Mouse (Mus musculus) left cerebral cortex, postnatal 4 days (tissue): ENCODE measurements at regions not wholly inside any gene's neighbourhood (a gene's known extent, or its start where the extent isn't known, plus 50 kb on each side); places are given as distances from the start of the nearest gene placed in this dataset.

Experiments
- DNase-seq: peaks from one replicate; pipeline ENCODE4 v3.0.0-alpha.2; 2022
- intact Hi-C: fragments of 180-260 bp; cut with DNase I; formaldehyde crosslinking; loops from one replicate; pipeline ENCODE4 v1.15.1; 2025

DNA sequence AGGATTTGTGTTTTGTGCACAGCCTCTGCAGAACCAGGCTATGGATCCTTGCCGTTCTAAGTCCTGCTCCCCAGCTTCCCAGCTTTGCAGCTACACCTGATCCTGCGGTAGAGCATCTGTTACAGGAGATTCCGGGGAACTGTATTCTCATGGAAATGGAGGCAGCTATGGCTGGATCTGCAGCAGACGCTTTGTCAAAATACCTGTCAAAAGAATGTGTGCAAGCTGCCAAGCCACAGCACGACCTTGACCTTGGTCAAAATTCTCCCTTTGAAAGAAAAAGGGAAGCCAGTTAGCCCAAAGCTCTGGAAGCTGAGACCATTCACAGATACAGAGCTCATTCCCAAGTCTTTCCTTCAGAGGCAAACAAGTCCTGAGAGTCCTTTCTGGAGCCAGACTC lies 255.3 kb downstream of the Med13l start:
- intact Hi-C loops: no loop called here
- DNase-seq: no peak

DNA sequence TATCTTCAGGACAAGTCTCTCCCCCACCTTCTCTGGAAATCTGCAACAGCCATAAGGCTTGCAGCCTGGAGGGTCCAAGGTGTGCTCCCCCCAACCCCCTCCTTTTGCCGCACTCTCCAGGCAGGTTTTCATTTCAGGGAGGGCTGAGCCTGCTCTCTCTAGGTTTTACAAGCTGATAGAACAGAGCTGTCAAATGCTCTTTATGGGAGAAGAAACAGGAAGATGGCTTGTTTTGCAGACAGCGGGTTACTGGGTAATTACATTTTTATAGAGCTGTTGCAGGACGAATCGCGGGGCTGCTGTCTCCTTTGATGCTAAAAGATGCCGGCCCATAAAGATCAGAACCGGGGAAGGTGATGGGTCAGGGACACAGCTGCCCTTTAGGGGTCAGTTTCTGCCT lies 257.8 kb downstream of the Med13l start:
- intact Hi-C loops: no loop called here
- DNase-seq: no peak

DNA sequence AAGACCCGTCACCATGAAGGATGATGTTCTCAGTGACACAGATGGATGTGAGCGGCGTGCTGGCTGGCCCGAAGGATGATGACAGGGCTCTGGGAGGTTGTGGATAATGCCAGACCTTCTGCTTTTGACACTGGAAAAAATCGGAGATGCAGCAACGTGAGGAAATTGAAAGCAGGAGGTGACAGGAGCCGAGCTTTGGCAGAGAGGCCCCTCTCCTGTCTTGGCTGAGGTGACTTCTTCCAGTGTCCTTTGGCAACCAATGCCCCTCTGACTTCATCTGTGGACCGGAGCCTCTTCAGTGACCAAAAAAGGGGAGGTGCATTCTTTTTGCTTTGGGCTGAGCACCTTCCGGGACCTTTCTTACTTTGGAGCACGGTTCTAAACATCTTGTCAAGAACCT lies 264.3 kb downstream of the Med13l start:
- intact Hi-C loops: no loop called here
- no peak for DNase-seq

DNA sequence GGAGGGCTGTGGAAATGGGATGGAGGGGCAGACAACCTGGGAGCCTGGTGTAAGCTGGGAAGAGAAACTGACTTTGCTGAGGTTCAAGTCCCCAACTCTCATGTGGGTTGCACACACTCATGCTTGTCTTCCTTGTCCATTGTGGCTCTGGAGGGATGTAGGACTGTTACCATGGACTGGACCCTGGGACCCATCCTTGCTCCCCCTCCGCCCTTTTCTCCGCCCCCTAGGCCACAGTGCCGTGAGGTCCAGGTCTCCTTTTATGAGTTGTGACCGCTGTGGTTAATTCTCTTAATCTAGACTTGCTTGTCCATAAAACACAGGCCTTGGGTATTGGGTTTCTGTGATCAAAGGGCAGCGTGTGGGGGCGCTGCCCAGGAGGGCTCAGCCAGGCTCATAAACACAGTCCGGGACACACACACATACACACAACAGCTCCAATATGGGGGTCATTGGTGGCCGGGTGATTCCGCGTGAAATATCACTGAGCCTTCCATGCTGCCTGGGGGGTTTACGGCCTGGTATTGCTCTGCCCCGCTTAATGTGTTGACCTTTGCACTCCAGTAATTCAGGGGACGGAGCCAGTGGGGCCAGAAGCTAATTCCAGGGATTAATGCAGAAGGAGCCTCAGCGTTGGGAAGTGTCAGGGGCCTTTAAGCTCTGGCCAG lies 268.7 kb downstream of the Med13l start:
- intact Hi-C loops: no loop called here
- DNase-seq: no peak

DNA sequence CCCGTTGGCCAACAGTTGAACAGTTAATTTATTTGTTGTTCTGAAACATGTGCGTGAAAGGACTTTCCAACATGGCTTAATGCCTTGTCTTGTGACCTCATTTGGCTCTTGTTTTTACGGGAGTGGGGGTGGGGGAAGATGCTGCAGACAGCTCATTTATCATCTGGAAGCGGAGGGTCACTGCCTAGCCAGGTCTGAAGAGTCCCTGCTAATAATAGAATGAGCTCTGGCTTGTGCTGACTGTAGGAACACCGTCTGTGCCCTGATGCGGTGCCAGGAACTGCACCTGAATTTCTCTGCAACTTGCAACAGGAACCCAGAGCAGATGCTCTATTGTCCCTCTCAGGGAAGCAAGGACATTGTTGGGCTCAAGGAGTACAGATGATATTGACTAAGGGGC lies 272.2 kb downstream of the Med13l start:
- no peak for DNase-seq
- intact Hi-C loops: no loop called here

DNA sequence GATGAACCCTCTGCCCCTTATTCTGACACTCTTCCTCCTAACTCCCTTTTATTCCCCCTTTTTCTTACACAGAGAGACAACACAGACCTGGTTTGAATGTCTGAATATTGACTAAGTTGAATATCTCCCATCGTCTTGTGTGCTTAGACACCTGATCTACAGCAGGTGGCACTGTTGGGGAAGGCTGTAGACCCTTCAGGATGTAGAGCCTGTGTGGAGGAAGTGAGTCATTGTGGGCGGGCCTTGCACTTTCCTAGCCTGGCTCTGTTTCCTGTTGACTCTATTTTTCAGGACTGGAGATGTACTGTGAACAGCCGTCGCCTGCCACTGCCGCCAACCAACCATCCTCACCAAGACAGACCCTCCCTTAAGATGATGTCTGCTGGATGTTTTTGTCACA lies 273.6 kb downstream of the Med13l start:
- intact Hi-C loops: no loop called here
- no peak for DNase-seq

DNA sequence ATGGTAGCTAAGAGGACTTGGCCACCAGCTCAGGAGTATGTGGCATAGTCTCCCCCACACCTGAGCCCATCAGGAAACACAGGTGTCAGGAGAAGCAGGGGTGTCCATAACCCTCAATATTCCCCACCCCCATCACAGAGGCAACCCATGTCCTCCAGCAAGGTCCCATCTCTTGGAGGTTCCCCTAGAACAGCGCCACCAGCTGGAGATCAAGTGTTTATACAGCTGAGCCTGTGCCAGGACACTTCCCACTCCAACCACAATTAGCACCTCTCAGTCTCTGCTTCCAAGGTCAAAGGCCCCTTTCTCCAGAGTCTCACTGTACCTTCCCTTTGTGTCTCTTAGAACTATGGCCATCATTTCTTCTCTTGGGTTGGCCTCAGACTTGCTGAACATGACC lies 276.5 kb downstream of the Med13l start:
- DNase-seq: no peak
- intact Hi-C loops: no loop called here

DNA sequence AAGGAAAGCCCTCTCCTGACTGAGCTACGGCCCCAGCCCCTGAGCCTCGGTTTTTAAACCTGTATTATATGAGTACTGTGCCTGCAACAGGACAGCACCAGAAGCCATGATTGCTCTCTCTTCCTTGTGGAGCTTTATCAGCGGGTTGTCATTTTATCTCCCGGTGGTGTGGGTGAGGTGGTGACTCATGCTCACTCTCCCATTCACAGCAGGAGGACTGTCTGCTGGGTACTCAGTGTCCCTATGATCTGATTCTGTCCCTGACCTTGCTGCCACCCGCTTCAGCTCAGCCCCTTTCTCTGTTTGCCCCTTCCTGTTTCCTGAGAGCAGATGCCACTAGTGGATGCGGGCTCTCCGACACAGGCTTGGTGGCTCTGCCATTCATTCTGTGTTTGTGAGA lies 277.9 kb downstream of the Med13l start:
- DNase-seq: no peak
- intact Hi-C loops: no loop called here

DNA sequence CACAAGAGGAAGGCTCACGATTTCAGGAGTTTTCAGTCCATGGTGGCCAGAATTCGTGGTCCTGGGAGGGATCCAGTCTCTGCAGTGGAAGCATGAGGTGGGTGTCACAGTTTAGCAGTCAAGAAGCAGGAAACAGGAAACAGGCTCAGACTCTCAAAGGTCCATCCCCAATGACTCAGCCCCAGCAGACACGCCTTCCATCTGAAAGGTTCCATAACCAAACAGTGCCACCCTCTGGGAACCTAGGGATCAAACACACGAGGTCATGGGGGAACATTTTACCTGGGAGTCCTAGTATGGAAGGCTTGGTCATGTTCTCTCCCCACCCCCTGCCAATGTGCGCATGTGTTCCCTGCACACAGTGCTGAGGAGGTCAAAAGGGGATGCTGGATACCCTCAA lies 279.4 kb downstream of the Med13l start:
- intact Hi-C loops: no loop called here

DNA sequence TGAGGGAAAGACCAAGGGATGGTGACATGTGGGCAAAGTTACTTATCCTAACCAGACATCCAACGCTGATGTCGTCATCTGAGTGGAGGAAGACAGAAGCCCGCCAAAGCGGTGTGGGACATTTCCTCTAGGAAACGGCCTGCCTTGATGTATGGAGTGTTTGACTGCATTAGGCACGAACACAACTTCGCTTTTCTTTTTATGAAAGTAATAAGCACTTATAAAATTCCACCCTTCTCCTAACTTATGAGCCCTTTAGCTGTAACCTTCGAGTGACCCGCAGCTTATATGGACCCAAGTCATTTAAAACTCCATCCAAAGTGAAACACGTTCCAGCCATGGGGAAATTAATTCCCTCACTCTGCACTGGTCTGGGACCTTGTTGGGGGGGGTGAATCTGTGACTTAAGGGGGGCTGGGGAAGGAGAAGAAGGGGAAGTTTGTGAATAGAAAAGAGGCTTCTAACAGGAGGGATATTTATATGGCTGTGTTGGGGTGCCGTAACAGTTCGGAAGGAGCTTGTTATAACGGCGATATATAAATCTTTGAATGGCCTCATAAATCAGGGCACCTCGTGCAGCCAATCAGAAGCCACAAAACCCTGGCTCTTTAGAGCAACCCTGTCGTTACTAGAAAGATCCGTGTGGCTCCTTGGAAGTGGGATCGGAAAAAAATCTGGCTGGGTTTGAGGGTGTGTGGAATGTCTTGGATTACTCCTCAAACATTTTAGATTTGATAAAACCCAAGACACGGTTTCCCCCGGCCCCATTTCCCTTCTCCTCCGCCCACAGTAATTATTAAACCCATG lies 280.9 kb downstream of the Med13l start:
- intact Hi-C loops: no loop called here

More for the DNA sequence above, 279.4 kb downstream of the Med13l start:
- DNase-seq: no peak

DNA sequence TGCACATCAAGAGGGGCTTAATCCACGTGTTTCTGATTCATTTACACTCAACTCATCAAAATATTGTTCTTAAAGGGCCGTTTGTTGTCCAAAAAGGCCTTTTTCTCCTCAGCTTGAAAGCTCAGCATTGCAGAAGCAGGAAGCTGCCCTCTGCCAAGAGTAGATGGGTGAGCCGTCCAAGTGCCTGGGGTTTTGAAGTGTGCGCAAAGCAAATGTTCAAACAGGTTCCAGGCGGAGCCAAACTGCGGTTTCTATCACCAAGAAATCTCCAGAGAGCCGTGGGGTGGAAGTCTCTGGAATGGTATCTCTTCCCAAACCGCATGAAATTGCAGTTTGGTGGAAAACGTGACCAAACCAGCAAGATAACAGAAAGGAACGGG lies 281.5 kb downstream of the Med13l start:
- no peak for DNase-seq
- intact Hi-C loops: no loop called here

More for the DNA sequence above, 280.9 kb downstream of the Med13l start:
- DNase-seq: no peak

DNA sequence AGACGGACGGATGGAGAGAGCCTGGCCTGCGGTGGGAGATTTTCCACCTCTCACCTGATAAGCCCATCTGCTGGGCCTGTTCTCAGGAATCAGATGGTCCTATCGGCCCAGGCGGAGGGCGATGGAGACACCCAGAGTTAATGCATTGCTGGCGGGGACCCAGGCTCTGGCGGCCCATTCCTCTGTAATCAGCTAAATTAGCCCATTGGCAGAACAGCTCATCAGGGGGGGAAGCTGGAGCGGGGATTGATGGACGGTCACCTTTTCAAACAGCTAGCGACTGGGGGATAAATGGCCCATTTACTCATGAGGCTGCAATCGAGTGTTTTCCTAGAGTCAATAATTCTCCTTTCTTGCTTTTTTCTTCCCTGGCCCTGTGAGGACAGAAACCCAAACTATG lies 296.5 kb downstream of the Med13l start:
- peak; percentile 11 for DNase-seq
- intact Hi-C loops: no loop called here

DNA sequence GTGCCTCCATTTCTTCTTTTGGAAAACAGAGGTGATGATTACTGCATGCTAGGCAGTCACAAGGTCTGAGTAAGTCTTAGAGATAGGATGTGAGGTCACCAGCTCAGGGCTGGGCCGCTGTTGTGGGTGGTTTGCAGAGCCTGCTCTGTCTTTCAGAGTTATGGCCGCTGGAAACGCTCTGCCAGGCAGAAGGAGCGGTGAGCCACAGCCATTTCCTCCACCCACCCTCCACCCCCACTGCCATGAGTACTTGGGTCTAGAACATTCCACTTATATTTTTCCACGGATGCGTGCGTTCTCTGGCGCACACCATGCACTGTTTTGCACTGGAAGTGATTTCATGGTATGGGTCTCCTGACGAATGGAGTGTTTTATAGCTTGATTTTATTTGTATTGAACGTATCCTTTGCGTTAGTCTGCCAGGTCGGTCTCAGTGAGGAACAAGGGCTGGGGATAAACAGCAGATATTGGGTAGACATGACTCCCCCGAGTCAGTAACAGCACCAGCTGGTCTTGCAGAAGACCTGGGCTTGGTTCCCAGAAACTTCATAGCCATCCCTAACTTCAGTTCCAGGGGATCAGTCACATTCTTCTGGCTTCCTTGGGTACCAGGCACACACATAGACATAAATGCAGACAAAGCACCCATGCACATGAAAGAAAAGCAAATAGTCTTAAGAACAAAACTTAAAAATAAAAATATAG lies 300.8 kb downstream of the Med13l start:
- DNase-seq: no peak
- intact Hi-C loops: no loop called here

DNA sequence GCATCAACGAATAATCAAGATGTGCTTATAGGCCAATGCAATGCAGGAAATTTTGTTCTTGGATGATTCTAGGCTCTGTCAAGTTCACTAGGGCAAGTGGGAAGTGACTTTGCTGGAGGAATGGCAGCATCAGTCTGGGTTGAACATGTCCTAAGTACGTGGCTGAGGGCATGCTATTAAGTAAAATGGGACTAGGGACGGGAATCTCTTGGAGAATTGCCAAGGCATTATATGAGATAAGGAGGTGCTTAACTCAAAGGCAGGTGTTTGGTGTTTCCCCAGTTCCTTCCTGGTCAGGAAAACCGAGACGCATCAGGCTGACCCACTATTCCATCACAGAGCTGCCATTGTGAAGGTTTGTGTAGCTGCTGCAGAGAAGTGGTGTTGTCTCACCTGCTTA lies 307.0 kb downstream of the Med13l start:
- intact Hi-C loops: no loop called here
- DNase-seq: no peak

DNA sequence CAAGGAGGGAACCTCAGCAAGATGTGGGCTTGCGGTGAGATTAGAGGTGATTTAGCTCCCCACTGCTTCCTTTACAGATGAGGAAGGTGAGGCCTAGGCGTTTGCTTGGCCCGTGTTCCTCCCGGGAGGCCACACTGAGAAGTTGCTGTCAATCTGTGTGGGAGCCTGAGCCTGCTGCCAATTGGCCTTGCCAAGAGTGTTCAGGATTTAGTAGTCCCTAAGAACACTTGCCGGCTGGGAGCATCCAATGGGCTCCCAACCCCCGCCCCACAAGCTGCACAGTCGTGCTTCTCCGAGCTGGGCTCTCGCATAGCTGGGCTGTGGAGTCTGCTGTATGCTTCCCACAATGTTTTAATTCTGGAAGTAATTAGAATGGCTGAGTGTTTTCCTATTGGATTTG lies 308.9 kb downstream of the Med13l start:
- no peak for DNase-seq
- intact Hi-C loops: no loop called here

DNA sequence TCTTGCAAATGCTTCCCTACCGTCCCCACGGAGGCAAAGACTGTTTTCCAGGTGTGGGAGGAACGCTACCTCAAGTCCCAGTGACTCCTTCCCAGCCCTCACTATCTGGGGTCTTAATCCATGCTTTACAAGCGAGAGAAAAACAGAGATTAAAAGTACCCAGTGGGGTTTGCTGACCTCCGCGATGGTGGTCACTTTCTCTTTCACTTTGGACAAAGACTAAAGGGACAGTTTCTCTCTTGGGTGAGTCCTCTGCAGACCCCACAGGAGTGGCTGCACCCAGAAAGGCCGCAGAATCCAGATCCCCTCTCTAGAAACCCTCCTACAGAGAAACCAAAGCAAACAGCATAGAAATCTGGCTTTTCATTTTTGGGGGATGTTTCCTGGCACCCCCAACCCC lies 313.4 kb downstream of the Med13l start:
- DNase-seq: no peak
- intact Hi-C loops: no loop called here

DNA sequence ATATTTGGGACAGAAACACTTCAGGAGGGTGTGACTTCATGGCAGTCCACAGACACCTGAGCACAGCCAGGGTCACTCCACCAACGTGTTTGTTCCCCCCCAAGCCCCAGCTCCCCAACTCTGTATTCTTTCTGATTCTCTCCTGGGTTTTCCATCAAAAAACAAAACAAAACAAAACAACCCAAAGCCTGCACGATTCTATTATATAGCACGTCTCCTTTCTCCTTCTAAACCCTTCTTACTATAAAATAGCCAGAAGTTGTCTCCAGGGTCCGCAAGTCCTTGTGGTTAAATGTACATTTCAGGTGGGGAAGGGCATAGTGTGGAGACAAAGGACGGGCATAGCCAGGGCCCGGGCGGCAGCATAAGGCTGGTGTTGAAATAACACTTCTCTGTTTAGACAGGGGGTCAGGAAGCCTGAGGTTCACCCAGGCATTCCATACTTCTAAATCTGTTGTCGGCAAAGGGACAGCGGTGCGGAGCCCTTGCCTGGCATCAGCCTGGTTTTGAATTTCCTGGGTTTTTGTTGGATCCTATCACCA lies 314.7 kb downstream of the Med13l start:
- intact Hi-C loops: loop anchor here (5.0 kb wide), 3 partner anchors 93 to 812 kb away; partner anchors contain the start of gene Tbx3
- no peak for DNase-seq

DNA sequence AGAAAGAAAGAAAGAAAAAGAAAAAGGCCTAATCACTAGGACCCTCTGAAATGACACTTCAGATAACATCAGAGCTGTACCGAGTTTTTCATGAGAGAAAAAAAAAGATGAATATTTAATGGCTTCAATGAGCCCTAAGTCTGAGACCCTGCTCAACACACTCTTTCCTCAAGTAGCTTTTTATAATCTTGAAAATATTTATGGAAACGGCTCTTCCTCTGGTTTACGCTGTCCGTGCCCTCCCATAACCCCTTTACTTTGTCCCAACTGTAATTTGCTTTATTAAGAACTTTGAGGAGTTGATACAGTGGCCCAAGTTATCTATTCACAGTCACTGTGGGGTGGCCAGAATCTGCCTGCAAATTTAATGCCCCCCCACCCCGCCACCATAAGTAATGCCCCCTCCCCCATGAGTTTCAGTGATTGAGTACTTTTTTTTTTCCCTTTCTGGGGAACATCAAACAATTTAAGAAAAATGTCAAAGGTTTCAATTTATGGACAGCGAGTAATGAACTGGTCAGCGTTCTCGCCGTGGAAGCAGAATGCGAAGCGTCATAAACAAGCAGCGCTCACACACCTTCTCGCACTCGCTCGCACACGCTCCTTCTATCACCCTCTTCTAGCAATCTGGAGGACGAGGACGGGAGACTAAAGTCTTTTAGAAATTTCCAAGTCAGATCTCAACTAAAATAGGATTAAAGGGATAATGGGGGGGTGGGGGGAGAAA lies 316.3 kb downstream of the Med13l start:
- intact Hi-C loops: loop anchor here (5.0 kb wide), 3 partner anchors 94 to 811 kb away; partner anchors contain the start of gene Tbx3
- no peak for DNase-seq

DNA sequence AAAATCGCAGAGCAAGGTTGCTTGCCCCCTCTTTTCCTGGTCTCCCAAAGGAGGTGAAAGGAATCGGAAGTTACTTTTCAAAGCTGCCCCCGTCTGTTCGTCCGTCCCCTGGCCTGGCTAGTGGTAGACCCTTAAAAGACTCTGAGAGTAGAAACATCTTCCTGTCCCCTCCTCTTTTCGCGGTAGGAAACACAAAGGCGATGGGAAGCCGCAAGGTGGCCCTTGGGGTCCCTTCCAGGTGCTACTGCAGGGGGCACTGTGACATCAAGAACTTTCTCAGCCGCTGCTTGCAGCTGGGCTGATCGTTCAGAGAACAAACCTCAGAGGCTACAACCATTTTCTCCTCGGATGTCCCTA lies 316.8 kb downstream of the Med13l start:
- intact Hi-C loops: loop anchor here (5.0 kb wide), 3 partner anchors 95 to 810 kb away; partner anchors contain the start of gene Tbx3
- DNase-seq: peak; percentile 35

DNA sequence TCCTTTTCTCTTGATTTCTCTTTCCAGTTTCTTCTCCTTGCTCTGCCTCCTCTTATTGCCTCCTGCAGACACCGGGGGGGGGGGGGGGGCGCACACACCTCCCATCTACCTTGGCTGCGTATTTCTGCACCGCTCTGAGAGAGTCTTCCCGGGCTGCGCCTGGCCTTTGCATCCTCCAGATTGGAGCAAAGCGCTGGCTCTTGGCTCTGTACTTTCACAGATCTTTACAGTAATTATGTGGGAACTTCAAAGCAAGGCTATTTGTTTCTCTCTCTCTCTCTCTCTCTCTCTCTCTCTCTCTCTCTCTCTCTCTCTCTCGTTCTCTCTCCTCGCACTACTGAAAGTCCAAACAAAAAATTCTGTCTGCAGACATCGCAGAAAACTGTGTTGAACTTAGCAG lies 317.4 kb downstream of the Med13l start:
- DNase-seq: no peak
- intact Hi-C loops: loop anchor here (5.0 kb wide), 3 partner anchors 96 to 809 kb away; partner anchors contain the start of gene Tbx3

DNA sequence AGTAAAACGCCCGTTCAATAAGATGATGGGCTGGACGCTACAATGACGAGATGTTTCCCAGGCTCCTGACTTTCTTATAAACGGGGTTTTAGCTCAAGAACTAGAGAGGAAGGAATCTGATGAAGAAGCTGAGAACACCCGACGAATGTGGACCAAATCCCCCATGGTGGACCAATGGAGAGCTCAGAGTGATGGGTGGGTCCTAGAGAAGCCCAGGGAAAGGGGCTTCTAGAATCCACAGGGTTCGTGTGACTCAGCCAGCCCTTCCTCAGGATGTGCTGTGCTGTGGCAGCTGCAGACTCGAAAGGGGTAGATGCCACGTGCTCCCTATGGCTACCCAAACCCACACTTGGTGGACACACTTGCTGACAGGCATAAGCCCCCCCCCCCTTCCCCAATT lies 318.2 kb downstream of the Med13l start:
- no peak for DNase-seq
- intact Hi-C loops: loop anchor here (5.0 kb wide), 3 partner anchors 96 to 809 kb away; partner anchors contain the start of gene Tbx3
